8 mouse cellular contexts compared by ENCODE assay signal in genomic region chr13:98316480-98317245, GRCm38 (mm10). TPM values are rescaled to one million over a fixed set of nuclear protein-coding genes. Genes with fewer than 3 reads are reported as not detected.
DNase-seq lines count a peak whose midpoint lies in the region; ATAC-seq lines count a peak whose summit lies in the region.

Gene Btf3 (minus strand): TSS chr13:98317006.

- peaks cover 12% of the 10 kb centered on the region for H3K4me1 ChIP-seq in hindbrain, embryonic 12.5 days

- ATAC-seq in hindbrain, embryonic 12.5 days (ENCODE audit: low FRiP score) = peak; percentile 95

- peak within 1 kb of the TSS; percentile 98 for H3K9ac ChIP-seq in hindbrain, embryonic 12.5 days

- H3K27me3 ChIP-seq in hindbrain, embryonic 12.5 days = no peaks in the 10 kb centered on the region

- H3K4me3 ChIP-seq in hindbrain, embryonic 12.5 days = peak within 1 kb of the TSS; percentile 98

- peak within 1 kb of the TSS; percentile 86 for H3K27ac ChIP-seq in hindbrain, embryonic 12.5 days

- under 1% methylated on average over 72 of the region's 90 CpGs for WGBS in hindbrain, embryonic 12.5 days

- DNase-seq in NIH3T3 (ENCODE audit: low read depth) = peak; percentile 95
- DNase-seq in cerebellum, postnatal 10 days = peak; percentile 97
- DNase-seq in frontal cortex, postnatal 10 days (ENCODE audit: low spot score in 2 of 2) = peak; percentile 87 to 91
- DNase-seq in layer of hippocampus, postnatal 14 days (ENCODE audit: low spot score in 2 of 2) = peak; percentile 89 to 95
- peak; percentile 95 for DNase-seq in lung, postnatal 14 days
- DNase-seq in retina, adult 2 months (ENCODE audit: low read depth, low spot score) = peak; percentile 83
- DNase-seq in thymus, postnatal 36 days = peak; percentile 88 to 90

- peak within 1 kb of the TSS; percentile 63 for H3K4me2 ChIP-seq in hindbrain, embryonic 12.5 days (replicated peaks)

- peaks cover 22% of the 10 kb centered on the region for H3K36me3 ChIP-seq in hindbrain, embryonic 12.5 days

- no peaks in the 10 kb centered on the region for H3K9me3 ChIP-seq in hindbrain, embryonic 12.5 days (replicated peaks)

RNA-seq across cellular contexts. Expression of gene Btf3, which starts in this region (rescaled TPM):
- polyA plus RNA-seq in hindbrain, embryonic 12.5 days (2016; fragmentation: Nextera tagmentation; extraction: Ambion mirVana) = 631 and 677 TPM in 2 replicates
- total RNA-seq in layer of hippocampus, postnatal 14 days (2021) = 100 to 1,000 TPM; 209 to 232 TPM

Comparison
In these comparisons a context has a peak if more than half of its experiments do, and no peak if none do; other contexts are left out.
1. Peak in every context shown above with its lines: DNase-seq, ATAC-seq, H3K4me3 ChIP-seq and H3K27ac ChIP-seq.